Mouse (Mus musculus): ENCODE results near the gene Wbp1.

DNA sequence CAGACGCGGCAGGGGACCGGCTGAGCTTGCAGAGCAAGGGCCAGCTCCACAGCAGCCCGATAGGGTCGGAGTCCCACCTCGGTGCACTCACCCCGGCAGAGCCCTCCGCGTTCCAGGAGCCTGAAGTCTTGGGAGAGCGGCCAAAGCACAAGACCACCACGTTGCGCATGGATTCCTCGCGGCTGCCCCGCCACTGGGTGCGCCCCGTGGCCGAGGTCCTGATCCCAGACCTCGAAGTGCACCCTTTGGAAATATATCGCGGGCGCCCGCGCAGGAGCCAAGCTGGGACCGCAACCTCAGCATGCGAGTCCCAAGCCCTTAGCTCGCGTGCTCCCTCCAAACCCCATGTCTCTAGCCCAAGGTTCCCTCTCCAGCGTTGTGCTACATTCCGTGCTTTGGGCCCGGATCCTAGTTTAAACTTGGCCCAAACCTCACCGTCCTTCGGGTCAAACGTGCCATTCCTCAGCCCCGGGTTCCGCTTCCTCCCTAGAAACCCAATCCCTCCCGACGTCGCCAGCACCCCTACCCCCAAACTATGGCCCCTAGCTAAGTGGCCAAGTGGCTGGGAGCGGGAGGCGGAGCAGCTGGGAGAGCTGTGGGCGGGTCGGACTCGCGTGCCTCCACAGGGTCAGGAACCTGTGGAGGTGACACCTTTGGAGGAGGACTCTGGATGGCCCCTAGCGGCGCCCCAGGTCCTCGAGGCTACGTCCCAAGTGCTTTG, 40.7 kb upstream of the Wbp1 start:
- TF ChIP-seq CTCF (IDR thresholded peaks at IDR 0.05; ENCODE audit: low read depth) (no peak), EP300 (optimal IDR thresholded peaks at IDR 0.05) (no peak)
